Comparison of ENCODE assay signal across 16 mouse cellular contexts in genomic region chrX:145461339-145461738, GRCm38 (mm10).
"Had no signal": no experiment of that assay in that cellular context is flagged by ENCODE, and none has a peak within 500 bp of the region (broad histone marks: within the 10 kb centered on the region; RNA-seq: fewer than 3 reads in every experiment).

No protein-coding gene starts in this region.

- DNase-seq: kidney, postnatal 25 days; lung, adult 2 months; lung, postnatal 36 days; midbrain, embryonic 14.5 days; retina, postnatal 1 day; right cerebral cortex, postnatal 25 days; thymus, adult 18-20 months; thymus, postnatal 14 days had no signal

- H3K27me3 ChIP-seq: liver, embryonic 15.5 days; neural tube, embryonic 12.5 days had no signal

- H3K4me3 ChIP-seq: left cerebral cortex, adult 2 months; limb, embryonic 10.5 days; liver, embryonic 15.5 days; midbrain, embryonic 10.5 days; myocyte; neural tube, embryonic 12.5 days had no signal

- H3K4me1 ChIP-seq: limb, embryonic 10.5 days; liver, embryonic 15.5 days; midbrain, embryonic 10.5 days; neural tube, embryonic 12.5 days had no signal

- H3K9me3 ChIP-seq: limb, embryonic 10.5 days; liver, embryonic 15.5 days; midbrain, embryonic 10.5 days; neural tube, embryonic 12.5 days had no signal

- H3K36me3 ChIP-seq: liver, embryonic 15.5 days; midbrain, embryonic 10.5 days; neural tube, embryonic 12.5 days had no signal

- H3K9ac ChIP-seq: liver, embryonic 15.5 days; neural tube, embryonic 12.5 days had no signal

- ATAC-seq: lung, postnatal 0 days had no signal

- H3K27ac ChIP-seq: left cerebral cortex, adult 2 months; limb, embryonic 10.5 days; liver, embryonic 15.5 days; midbrain, embryonic 10.5 days; neural tube, embryonic 12.5 days had no signal

- H3K4me2 ChIP-seq: liver, embryonic 11.5 days; liver, embryonic 15.5 days; neural tube, embryonic 12.5 days had no signal
